Mouse (Mus musculus): Measurements from ENCODE around the gene Otp.

GRCm38 (mm10) chr13:94876286-94877210 lies 1.1 kb downstream of the Otp start:
- no peak for TF ChIP-seq CTCF (conservative IDR thresholded peaks at IDR 0.05 in 1 of 2, IDR thresholded peaks at IDR 0.05 in 1 of 2; ENCODE audit: low read depth in 2 of 2, low read length in 2 of 2)
- no peak for TF ChIP-seq CHD2 (IDR thresholded peaks at IDR 0.05; ENCODE audit: low read length)
- no peak for TF ChIP-seq ZNF384 (IDR thresholded peaks at IDR 0.05; ENCODE audit: low read depth, low read length)

All from CH12.LX (cell line).